Mouse (Mus musculus): Measurements from ENCODE around the gene Arl4c. TPM values are rescaled to one million over a fixed set of nuclear protein-coding genes. Genes with fewer than 3 reads are reported as not detected.

Gene Arl4c
- polyA plus RNA-seq, 2 experiments: 0.27 to 0.76 TPM

DNA sequence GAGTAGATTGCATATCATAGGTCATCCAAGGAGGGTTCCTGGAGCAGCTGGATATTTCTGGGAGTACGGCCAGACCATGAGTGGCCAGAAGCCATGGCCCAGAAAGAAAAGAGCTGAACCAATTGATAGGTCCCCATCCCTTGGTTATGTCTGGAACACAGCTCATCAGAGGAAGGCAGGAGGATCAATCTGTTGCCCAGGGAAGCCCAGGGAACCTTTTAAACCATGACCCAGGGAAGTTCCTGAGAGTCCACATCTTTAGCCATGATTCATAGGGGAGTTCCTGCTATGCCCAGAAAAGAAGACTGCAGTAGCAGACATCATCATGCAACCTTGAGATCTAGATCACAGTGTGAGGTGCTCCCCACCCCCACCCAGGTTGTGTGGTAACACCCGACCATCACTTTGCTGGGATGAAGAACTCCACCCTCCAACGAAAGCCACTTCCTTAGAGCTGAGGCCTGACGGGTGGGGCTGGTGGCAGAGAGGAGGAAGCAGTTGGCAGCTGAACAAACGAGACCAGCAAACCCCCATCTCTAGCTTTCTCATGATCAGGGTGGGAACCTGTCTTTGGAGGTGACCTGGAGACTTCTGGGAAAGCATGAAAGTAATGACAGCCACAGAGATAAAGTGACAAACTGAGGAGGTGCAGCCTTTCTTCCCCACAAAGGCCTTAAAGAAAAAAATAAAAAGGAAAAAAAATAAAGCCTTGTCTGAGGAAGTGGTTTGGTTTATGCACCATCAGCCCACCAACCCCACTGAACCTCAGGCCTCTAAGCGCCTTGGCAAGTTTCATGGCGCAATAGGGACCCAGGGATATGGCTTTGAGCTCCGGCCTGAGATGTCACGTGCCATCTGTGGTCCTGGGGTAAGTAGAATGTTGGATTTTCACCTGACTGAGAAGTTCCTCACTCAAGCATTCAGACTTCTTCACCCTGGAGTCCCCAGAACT is 47.2 kb downstream of the Arl4c start:
- H3K4me3 ChIP-seq (ENCODE audit: insufficient read depth in 1 of 2, low read depth in 2 of 2, low read length in 2 of 2): no peak overlapping the region
- no peak overlapping the region for H3K4me2 ChIP-seq (ENCODE audit: low read depth)
- no peaks in the 10 kb centered on the region for H3K27me3 ChIP-seq (ENCODE audit: control insufficient read depth, insufficient read depth, low read length)
- no peak for ATAC-seq (ENCODE audit: insufficient read depth)
- TF ChIP-seq EP300 (IDR thresholded peaks at IDR 0.05; ENCODE audit: low read depth): no peak
- no peak for TF ChIP-seq CTCF (IDR thresholded peaks at IDR 0.05; ENCODE audit: low read depth)
- H3K4me1 ChIP-seq (replicated peaks; ENCODE audit: control insufficient read depth in 2 of 2, insufficient read depth in 2 of 2, low read length in 1 of 2): peaks cover 0 to 6% of the 10 kb centered on the region in 2 experiments; a peak in 2 of 4 replicates
- no peak overlapping the region for H3K27ac ChIP-seq
- WGBS (ENCODE audit: insufficient replicate concordance): 16% methylated on average over 9 of the region's 9 CpGs
- peak in 1 of 3 experiments; percentile 16 for DNase-seq (ENCODE audit: low read depth in 3 of 3, low spot score in 3 of 3)
- H3K9me3 ChIP-seq (ENCODE audit: control insufficient read depth, low read length): no peaks in the 10 kb centered on the region
- H3K36me3 ChIP-seq (replicated peaks; ENCODE audit: control insufficient read depth, insufficient read depth, low read depth): no peaks in the 10 kb centered on the region
- no peak overlapping the region for H3K9ac ChIP-seq (replicated peaks)

DNA sequence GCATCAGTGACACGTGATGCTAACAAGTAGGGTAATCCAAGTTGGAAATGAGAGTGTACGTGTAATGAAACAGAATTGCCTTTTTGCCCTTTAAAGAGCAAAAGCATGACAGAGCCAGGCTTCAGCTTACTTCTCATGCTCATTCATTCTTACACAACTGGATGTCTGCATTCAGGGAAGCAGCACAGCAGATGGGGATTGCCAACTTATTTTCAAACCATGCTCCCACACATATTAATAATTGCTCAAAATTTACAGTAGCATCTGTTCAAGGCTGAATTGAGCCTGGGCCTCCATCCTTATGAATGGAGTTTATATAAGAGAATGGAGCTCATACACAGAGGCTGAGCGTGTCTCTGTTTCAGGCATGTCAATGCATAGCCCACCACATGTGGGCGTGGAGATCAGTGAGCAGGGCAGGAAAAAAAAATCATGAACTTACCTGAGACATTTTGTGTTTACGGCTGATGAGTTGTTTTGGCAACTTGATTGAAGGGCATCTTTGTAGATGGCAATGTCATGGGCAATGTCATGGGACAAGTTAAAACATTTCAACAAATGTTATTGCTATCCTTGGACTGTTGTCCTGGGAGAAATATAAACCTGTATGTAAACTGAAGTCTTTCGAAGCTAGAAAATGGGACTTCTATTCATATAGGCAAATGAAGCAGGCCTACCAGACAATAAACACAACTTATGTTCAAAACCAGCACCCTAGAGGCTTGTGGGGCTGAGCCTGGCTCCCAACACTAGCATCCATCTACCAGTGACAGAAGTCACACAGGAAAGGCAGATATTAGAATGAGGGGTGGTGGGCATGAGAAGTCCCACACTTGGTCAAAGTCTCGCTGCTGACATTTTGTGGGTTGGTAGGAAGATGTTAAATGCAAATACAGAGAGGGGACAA is 48.2 kb downstream of the Arl4c start:
- ATAC-seq (ENCODE audit: insufficient read depth) (no peak), DNase-seq (ENCODE audit: low read depth in 3 of 3, low spot score in 3 of 3) (no peak)
- Histone ChIP-seq H3K9ac (replicated peaks) (no peak overlapping the region), H3K4me1 (replicated peaks; ENCODE audit: control insufficient read depth in 2 of 2, insufficient read depth in 2 of 2, low read length in 1 of 2) (peaks cover 0 to 6% of the 10 kb centered on the region in 2 experiments; a peak in 2 of 4 replicates), H3K4me2 (ENCODE audit: low read depth) (no peak overlapping the region), H3K4me3 (ENCODE audit: insufficient read depth in 1 of 2, low read depth in 2 of 2, low read length in 2 of 2) (no peak overlapping the region), H3K9me3 (ENCODE audit: control insufficient read depth, low read length) (no peaks in the 10 kb centered on the region), H3K36me3 (replicated peaks; ENCODE audit: control insufficient read depth, insufficient read depth, low read depth) (no peaks in the 10 kb centered on the region), H3K27me3 (ENCODE audit: control insufficient read depth, insufficient read depth, low read length) (no peaks in the 10 kb centered on the region), H3K27ac (no peak overlapping the region)
- WGBS (ENCODE audit: insufficient replicate concordance): 64% methylated on average over 7 of the region's 7 CpGs
- TF ChIP-seq EP300 (IDR thresholded peaks at IDR 0.05; ENCODE audit: low read depth) (no peak), CTCF (IDR thresholded peaks at IDR 0.05; ENCODE audit: low read depth) (no peak)

DNA sequence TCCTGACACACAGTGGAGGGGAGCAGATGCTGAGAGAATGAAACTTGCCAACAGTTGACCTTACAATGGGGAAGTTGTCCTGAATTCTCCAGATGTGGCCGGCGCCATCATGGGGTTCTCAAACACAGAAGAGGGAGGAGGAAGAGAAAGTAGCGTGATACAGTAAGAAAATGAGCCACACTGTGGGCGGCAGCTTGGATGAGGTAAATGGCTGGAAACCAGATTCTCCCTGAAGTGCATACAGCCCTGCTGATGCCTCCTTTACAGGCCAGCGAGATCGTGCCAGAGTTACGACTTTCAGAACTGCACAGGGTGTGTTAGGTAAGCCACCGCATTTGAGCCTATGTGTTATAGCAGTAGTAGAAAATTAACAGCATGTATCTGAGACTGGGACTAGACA is 49.3 kb downstream of the Arl4c start:
- no peak overlapping the region for H3K4me3 ChIP-seq (ENCODE audit: insufficient read depth in 1 of 2, low read depth in 2 of 2, low read length in 2 of 2)
- H3K27me3 ChIP-seq (ENCODE audit: control insufficient read depth, insufficient read depth, low read length): no peaks in the 10 kb centered on the region
- TF ChIP-seq EP300 (IDR thresholded peaks at IDR 0.05; ENCODE audit: low read depth) (no peak), CTCF (IDR thresholded peaks at IDR 0.05; ENCODE audit: low read depth) (no peak)
- H3K4me1 ChIP-seq (replicated peaks; ENCODE audit: control insufficient read depth in 2 of 2, insufficient read depth in 2 of 2, low read length in 1 of 2): peaks cover 0 to 6% of the 10 kb centered on the region in 2 experiments; a peak in 2 of 4 replicates
- no peaks in the 10 kb centered on the region for H3K36me3 ChIP-seq (replicated peaks; ENCODE audit: control insufficient read depth, insufficient read depth, low read depth)
- no peak for ATAC-seq (ENCODE audit: insufficient read depth)
- H3K27ac ChIP-seq: no peak overlapping the region
- H3K9ac ChIP-seq (replicated peaks): no peak overlapping the region
- DNase-seq (ENCODE audit: low read depth in 3 of 3, low spot score in 3 of 3): no peak
- WGBS (ENCODE audit: insufficient replicate concordance): 48% methylated on average over 8 of the region's 8 CpGs
- H3K9me3 ChIP-seq (ENCODE audit: control insufficient read depth, low read length): no peaks in the 10 kb centered on the region
- H3K4me2 ChIP-seq (ENCODE audit: low read depth): no peak overlapping the region

DNA sequence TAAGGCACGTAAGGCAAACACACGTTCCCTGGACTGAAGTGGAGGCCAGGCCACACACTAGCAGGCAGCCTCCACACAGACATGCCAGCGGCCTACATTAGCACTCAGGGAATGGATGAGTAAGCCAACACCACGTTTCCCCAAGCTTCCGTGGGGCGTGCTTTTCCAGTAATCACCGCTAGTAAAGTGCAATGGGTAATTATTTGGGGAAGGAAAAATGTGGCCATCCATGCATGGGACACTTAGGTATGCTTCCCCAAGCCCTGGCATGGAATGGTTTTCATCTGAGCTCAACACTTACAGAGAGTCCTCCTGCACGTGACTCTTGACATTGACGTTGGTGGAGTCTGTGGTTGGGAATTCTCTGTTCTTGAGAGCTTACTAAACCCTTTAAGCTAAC is 50.4 kb downstream of the Arl4c start:
- Histone ChIP-seq H3K4me3 (ENCODE audit: insufficient read depth in 1 of 2, low read depth in 2 of 2, low read length in 2 of 2) (no peak overlapping the region), H3K4me1 (replicated peaks; ENCODE audit: control insufficient read depth in 2 of 2, insufficient read depth in 2 of 2, low read length in 1 of 2) (peaks cover 0 to 7% of the 10 kb centered on the region in 2 experiments; a peak in 2 of 4 replicates), H3K27me3 (ENCODE audit: control insufficient read depth, insufficient read depth, low read length) (no peaks in the 10 kb centered on the region), H3K27ac (no peak overlapping the region), H3K36me3 (replicated peaks; ENCODE audit: control insufficient read depth, insufficient read depth, low read depth) (no peaks in the 10 kb centered on the region), H3K9ac (replicated peaks) (no peak overlapping the region), H3K4me2 (ENCODE audit: low read depth) (no peak overlapping the region), H3K9me3 (ENCODE audit: control insufficient read depth, low read length) (no peaks in the 10 kb centered on the region)
- 59% methylated on average over 9 of the region's 9 CpGs for WGBS (ENCODE audit: insufficient replicate concordance)
- DNase-seq (ENCODE audit: low read depth in 3 of 3, low spot score in 3 of 3): no peak
- ATAC-seq (ENCODE audit: insufficient read depth): no peak
- TF ChIP-seq EP300 (IDR thresholded peaks at IDR 0.05; ENCODE audit: low read depth): no peak
- TF ChIP-seq CTCF (IDR thresholded peaks at IDR 0.05; ENCODE audit: low read depth): no peak

Measured in liver, embryonic 14.5 days (tissue).